Mouse (Mus musculus) myocyte (in vitro differentiated cells): ENCODE data around the gene Ppp1r15b. TPM values are rescaled to one million over a fixed set of nuclear protein-coding genes. Genes with fewer than 3 reads are reported as not detected.
A peak's percentile ranks its signal among the peaks of the same experiment; 100 is the strongest.

Source experiments
- H3K27me3 ChIP-seq: one replicate; pipeline ENCODE4 v1.6.1; 2011; ENCODE audit not compliant: control insufficient read depth, insufficient read depth, insufficient read length
- H3K36me3 ChIP-seq: one replicate; pipeline ENCODE4 v1.6.1; 2011; ENCODE audit not compliant: control insufficient read depth, insufficient read depth
- H3K4me2 ChIP-seq: one replicate; pipeline ENCODE4 v1.6.1; 2011; ENCODE audit warnings: low read depth, control low read depth
- H3K4me3 ChIP-seq: one replicate; pipeline ENCODE4 v1.5.1; 2011; ENCODE audit warnings: mild to moderate bottlenecking, control low read depth, moderate library complexity
- H3K79me2 ChIP-seq: one replicate; pipeline ENCODE4 v1.6.1; 2011; ENCODE audit not compliant: control insufficient read depth, insufficient read depth
- H3ac ChIP-seq: one replicate; pipeline ENCODE4 v1.6.1; 2011; ENCODE audit not compliant: control insufficient read depth, insufficient read length
- CEBPB ChIP-seq: IDR thresholded peaks from 2 replicates; pipeline ENCODE4 v1.6.1; 2011; ENCODE audit warnings: mild to moderate bottlenecking, moderate library complexity; ENCODE audit not compliant: poor library complexity, insufficient read depth, severe bottlenecking
- E2F4 ChIP-seq: IDR thresholded peaks from one replicate; pipeline ENCODE4 v1.6.1; 2011; ENCODE audit warnings: mild to moderate bottlenecking, control low read depth, moderate library complexity; ENCODE audit not compliant: insufficient read depth
- MAX ChIP-seq: IDR thresholded peaks from one replicate; pipeline ENCODE4 v1.6.1; 2011; ENCODE audit warnings: low read depth, mild to moderate bottlenecking, control low read depth
- MYOD1 ChIP-seq, 3 experiments: IDR thresholded peaks; one replicate each; pipeline ENCODE4 v1.6.1; 2011; ENCODE audit warnings: control low read depth in 2 of 3, low read depth in 2 of 3, mild to moderate bottlenecking in 2 of 3, moderate library complexity in 1 of 3; ENCODE audit not compliant: insufficient read length in 2 of 3, control insufficient read depth in 1 of 3
- MYOG ChIP-seq, 3 experiments: IDR thresholded peaks; one replicate each; pipeline ENCODE4 v1.6.1; 2011; ENCODE audit warnings: control low read depth in 2 of 3, low read depth in 2 of 3, mild to moderate bottlenecking in 2 of 3; ENCODE audit not compliant: insufficient read length in 2 of 3, control insufficient read depth in 1 of 3, insufficient read depth in 1 of 3
- POLR2A ChIP-seq: IDR thresholded peaks from one replicate; pipeline ENCODE4 v1.6.1; 2011; ENCODE audit warnings: low read depth, mild to moderate bottlenecking, control low read depth, moderate library complexity; ENCODE audit not compliant: insufficient read length
- POLR2AphosphoS2 ChIP-seq: IDR thresholded peaks from one replicate; pipeline ENCODE4 v1.6.1; 2011; ENCODE audit warnings: low read depth, control low read depth; ENCODE audit not compliant: insufficient read length
- REST ChIP-seq: IDR thresholded peaks from one replicate; pipeline ENCODE4 v1.6.1; 2011; ENCODE audit warnings: mild to moderate bottlenecking, control low read depth, moderate library complexity; ENCODE audit not compliant: insufficient read depth, insufficient read length
- SRF ChIP-seq: IDR thresholded peaks from one replicate; pipeline ENCODE4 v1.6.1; 2011; ENCODE audit warnings: low read depth; ENCODE audit not compliant: control insufficient read depth, insufficient read length
- TCF12 ChIP-seq: IDR thresholded peaks from one replicate; pipeline ENCODE4 v1.6.1; 2011; ENCODE audit warnings: mild to moderate bottlenecking, control low read depth; ENCODE audit not compliant: poor library complexity, insufficient read depth, severe bottlenecking
- TCF3 ChIP-seq: IDR thresholded peaks from one replicate; pipeline ENCODE4 v1.6.1; 2011; ENCODE audit warnings: low read depth, control low read depth; ENCODE audit not compliant: insufficient read length
- USF1 ChIP-seq: IDR thresholded peaks from one replicate; pipeline ENCODE4 v1.6.1; 2011; ENCODE audit warnings: low read depth, mild to moderate bottlenecking, control low read depth, moderate library complexity
- polyA plus RNA-seq: library from polyadenylated mRNA; unstranded; fragments of >200 nt; fragmentation: generic; extraction: Trizol; gene quantifications from one replicate; pipeline ENCODE4 v1.2.1, GENCODE M21; 2012; ENCODE audit warnings: missing spikeins

Gene Ppp1r15b
- polyA plus RNA-seq, 1 experiment = 30.9 TPM

GRCm38 (mm10) chr1:133102108-133102507 is 28.8 kb upstream of the Ppp1r15b start:
- H3K27me3 ChIP-seq = peaks cover 24% of the 10 kb centered on the region
- H3K4me2 ChIP-seq = no peak overlapping the region
- H3ac ChIP-seq = no peak overlapping the region
- no peak for TF ChIP-seq SRF
- no peak for TF ChIP-seq MYOG (IDR thresholded peaks at IDR 0.05; ENCODE audit: control insufficient read depth in 1 of 3, insufficient read depth in 1 of 3, insufficient read length in 2 of 3, low read depth in 2 of 3)
- no peak for TF ChIP-seq CEBPB
- no peak for TF ChIP-seq MAX
- no peak for TF ChIP-seq POLR2A
- TF ChIP-seq TCF12 = no peak
- TF ChIP-seq REST = no peak
- TF ChIP-seq MYOD1 (IDR thresholded peaks at IDR 0.05; ENCODE audit: control insufficient read depth in 1 of 3, insufficient read length in 2 of 3, low read depth in 2 of 3) = no peak
- TF ChIP-seq USF1 = no peak
- no peak for TF ChIP-seq E2F4
- no peak for TF ChIP-seq TCF3
- no peak for TF ChIP-seq POLR2AphosphoS2
- H3K4me3 ChIP-seq = no peak overlapping the region
- peaks cover 4% of the 10 kb centered on the region for H3K36me3 ChIP-seq
- no peaks in the 10 kb centered on the region for H3K79me2 ChIP-seq

GRCm38 (mm10) chr1:133103315-133103714 is 27.6 kb upstream of the Ppp1r15b start:
- no peak for TF ChIP-seq REST
- TF ChIP-seq MYOD1 (IDR thresholded peaks at IDR 0.05; ENCODE audit: control insufficient read depth in 1 of 3, insufficient read length in 2 of 3, low read depth in 2 of 3) = no peak
- no peak for TF ChIP-seq E2F4
- TF ChIP-seq TCF12 = no peak
- TF ChIP-seq POLR2AphosphoS2 = no peak
- no peak for TF ChIP-seq SRF
- no peak for TF ChIP-seq USF1
- TF ChIP-seq TCF3 = no peak
- no peak for TF ChIP-seq MAX
- no peak for TF ChIP-seq MYOG (IDR thresholded peaks at IDR 0.05; ENCODE audit: control insufficient read depth in 1 of 3, insufficient read depth in 1 of 3, insufficient read length in 2 of 3, low read depth in 2 of 3)
- TF ChIP-seq POLR2A = no peak
- Histone ChIP-seq H3K4me2 (peak overlapping the region; percentile 15), H3K27me3 (peaks cover 19% of the 10 kb centered on the region), H3K36me3 (peaks cover 4% of the 10 kb centered on the region), H3ac (no peak overlapping the region), H3K4me3 (no peak overlapping the region), H3K79me2 (no peaks in the 10 kb centered on the region)

GRCm38 (mm10) chr1:133103871-133104270 is 27.1 kb upstream of the Ppp1r15b start:
- H3K36me3 ChIP-seq = peaks cover 4% of the 10 kb centered on the region
- H3K79me2 ChIP-seq = no peaks in the 10 kb centered on the region
- no peak overlapping the region for H3ac ChIP-seq
- no peak for TF ChIP-seq REST
- TF ChIP-seq TCF3 = peak; percentile 45
- peak in 2 of 3 experiments; percentile 75 to 82 for TF ChIP-seq MYOD1 (IDR thresholded peaks at IDR 0.05; ENCODE audit: control insufficient read depth in 1 of 3, insufficient read length in 2 of 3, low read depth in 2 of 3)
- no peak for TF ChIP-seq POLR2AphosphoS2
- TF ChIP-seq MYOG (IDR thresholded peaks at IDR 0.05; ENCODE audit: control insufficient read depth in 1 of 3, insufficient read depth in 1 of 3, insufficient read length in 2 of 3, low read depth in 2 of 3) = peak; percentile 73 to 89 (median 84)
- TF ChIP-seq TCF12 = peak; percentile 55
- no peak for TF ChIP-seq E2F4
- no peak for TF ChIP-seq CEBPB
- no peak overlapping the region for H3K4me3 ChIP-seq
- peaks cover 19% of the 10 kb centered on the region for H3K27me3 ChIP-seq
- peak overlapping the region; percentile 15 for H3K4me2 ChIP-seq

GRCm38 (mm10) chr1:133116108-133116507 is 14.8 kb upstream of the Ppp1r15b start:
- Histone ChIP-seq H3K79me2 (no peaks in the 10 kb centered on the region), H3K4me2 (no peak overlapping the region), H3K36me3 (no peaks in the 10 kb centered on the region), H3K4me3 (no peak overlapping the region), H3ac (no peak overlapping the region), H3K27me3 (no peaks in the 10 kb centered on the region)
- TF ChIP-seq USF1 (no peak), CEBPB (no peak), MAX (no peak), MYOG (IDR thresholded peaks at IDR 0.05; ENCODE audit: control insufficient read depth in 1 of 3, insufficient read depth in 1 of 3, insufficient read length in 2 of 3, low read depth in 2 of 3) (no peak), REST (no peak), TCF3 (no peak), POLR2A (no peak), MYOD1 (IDR thresholded peaks at IDR 0.05; ENCODE audit: control insufficient read depth in 1 of 3, insufficient read length in 2 of 3, low read depth in 2 of 3) (no peak), E2F4 (no peak), SRF (no peak), POLR2AphosphoS2 (no peak), TCF12 (no peak)

- no peak for TF ChIP-seq SRF
- TF ChIP-seq TCF12 = no peak
- no peak for TF ChIP-seq MYOD1 (IDR thresholded peaks at IDR 0.05; ENCODE audit: control insufficient read depth in 1 of 3, insufficient read length in 2 of 3, low read depth in 2 of 3)
- TF ChIP-seq MYOG (IDR thresholded peaks at IDR 0.05; ENCODE audit: control insufficient read depth in 1 of 3, insufficient read depth in 1 of 3, insufficient read length in 2 of 3, low read depth in 2 of 3) = no peak
- TF ChIP-seq TCF3 = no peak
- no peak for TF ChIP-seq POLR2AphosphoS2
- TF ChIP-seq CEBPB = no peak
- no peak for TF ChIP-seq E2F4
- no peak for TF ChIP-seq REST
- TF ChIP-seq MAX = no peak
- no peak for TF ChIP-seq POLR2A
- no peak for TF ChIP-seq USF1
- no peak overlapping the region for H3K4me3 ChIP-seq
- H3ac ChIP-seq = no peak overlapping the region
- H3K27me3 ChIP-seq = no peaks in the 10 kb centered on the region
- no peaks in the 10 kb centered on the region for H3K36me3 ChIP-seq
- no peaks in the 10 kb centered on the region for H3K79me2 ChIP-seq
- H3K4me2 ChIP-seq = no peak overlapping the region
Observed at GRCm38 (mm10) chr1:133118127-133118526, 12.8 kb upstream of the Ppp1r15b start.
